Mouse (Mus musculus) limb, embryonic 15.5 days (tissue): ENCODE results near the gene Rps26. TPM values are rescaled to one million over a fixed set of nuclear protein-coding genes. Genes with fewer than 3 reads are reported as not detected.

Experiments used
- ATAC-seq: fragments of 200-750 bp; cut with Nextera tagmentation; 2 replicates; pipeline ENCODE4 v1.8.0; 2017; ENCODE audit warnings: low read depth, moderate TSS enrichment; ENCODE audit not compliant: insufficient number of reproducible peaks, low FRiP score, low TSS enrichment
- H3K27ac ChIP-seq: fragments of 300-500 bp; sonication (generic); 2 replicates; pipeline ENCODE4 v1.5.1; 2015; ENCODE audit warnings: moderate library complexity, mild to moderate bottlenecking, inconsistent platforms
- H3K27me3 ChIP-seq: fragments of 300-500 bp; sonication (generic); 2 replicates; pipeline ENCODE4 v1.6.1; 2015; ENCODE audit warnings: inconsistent platforms
- H3K36me3 ChIP-seq: fragments of 300-500 bp; sonication (generic); 2 replicates; pipeline ENCODE4 v1.6.1; 2015; ENCODE audit warnings: inconsistent platforms
- H3K4me1 ChIP-seq: fragments of 300-500 bp; sonication (generic); 2 replicates; pipeline ENCODE4 v1.6.1; 2015; ENCODE audit warnings: inconsistent platforms
- H3K4me2 ChIP-seq: fragments of 300-500 bp; sonication (generic); 2 replicates; pipeline ENCODE4 v1.6.1; 2015; ENCODE audit warnings: mild to moderate bottlenecking, inconsistent platforms
- H3K4me3 ChIP-seq: fragments of 300-500 bp; sonication (generic); 2 replicates; pipeline ENCODE4 v1.5.1; 2015; ENCODE audit warnings: mild to moderate bottlenecking, inconsistent platforms
- H3K9ac ChIP-seq: fragments of 300-500 bp; sonication (generic); 2 replicates; pipeline ENCODE4 v1.6.1; 2015; ENCODE audit warnings: inconsistent platforms
- H3K9me3 ChIP-seq: fragments of 300-500 bp; sonication (generic); 2 replicates; pipeline ENCODE4 v1.6.1; 2016; ENCODE audit warnings: inconsistent platforms
- WGBS: fragments of 180-500 bp; shearing (Covaris S2); methylation state at CpG from one replicate; pipeline ENCODE4 v1.1.7; 2015; 5-methylcytosine and 5-hydroxymethylcytosine counted together
- polyA plus RNA-seq: library from polyadenylated mRNA; unstranded; fragments of >200 nt; fragmentation: Nextera tagmentation; extraction: Ambion mirVana; gene quantifications from 2 replicates; pipeline ENCODE4 v1.2.1, GENCODE M21; 2015

Rps26 gene
- 584 and 840 TPM in 2 replicates for polyA plus RNA-seq

GRCm38 (mm10) chr10:128626311-128627310 lies at the start of gene Rps26:
Gene Rps26, minus strand, starts transcription at chr10:128626747.
- H3K9me3 ChIP-seq, result no peaks in the 10 kb centered on the region
- peak within 1 kb of the TSS; percentile 84 for H3K4me3 ChIP-seq
- H3K27ac ChIP-seq, result peak within 1 kb of the TSS; percentile 83
- peaks cover 5% of the 10 kb centered on the region for H3K4me1 ChIP-seq
- H3K36me3 ChIP-seq, result peaks cover 25% of the 10 kb centered on the region
- WGBS, result under 1% methylated on average over 40 of the region's 40 CpGs
- H3K9ac ChIP-seq, result peak within 1 kb of the TSS; percentile 100
- peak within 1 kb of the TSS; percentile 72 for H3K4me2 ChIP-seq
- peak; percentile 97 for ATAC-seq
- H3K27me3 ChIP-seq, result no peaks in the 10 kb centered on the region

GRCm38 (mm10) chr10:128674469-128675008 lies 48.0 kb upstream of the Rps26 start:
- no peak for ATAC-seq

GRCm38 (mm10) chr10:128673763-128674468 lies 47.4 kb upstream of the Rps26 start, which contains the start of gene Suox:
Gene Suox, minus strand, starts transcription at chr10:128674073.
- under 1% methylated on average over 60 of the region's 60 CpGs for WGBS
- peak within 1 kb of the TSS; percentile 87 for H3K4me2 ChIP-seq
- peak within 1 kb of the TSS; percentile 67 for H3K27ac ChIP-seq
- peaks cover 14% of the 10 kb centered on the region; the same call in 1 of the 2 replicates for H3K36me3 ChIP-seq
- peaks cover 16% of the 10 kb centered on the region for H3K4me1 ChIP-seq
- no peaks in the 10 kb centered on the region for H3K27me3 ChIP-seq
- no peaks in the 10 kb centered on the region for H3K9me3 ChIP-seq
- peak within 1 kb of the TSS; percentile 77 for H3K4me3 ChIP-seq
- peak; percentile 83 for ATAC-seq
- H3K9ac ChIP-seq, result peak within 1 kb of the TSS; percentile 53

More at GRCm38 (mm10) chr10:128674469-128675008, 48.0 kb upstream of the Rps26 start:
- peak overlapping the region; percentile 77 for H3K4me3 ChIP-seq
- peaks cover 15% of the 10 kb centered on the region for H3K36me3 ChIP-seq
- 2% methylated on average over 9 of the region's 9 CpGs for WGBS
- peaks cover 11% of the 10 kb centered on the region for H3K4me1 ChIP-seq
- peak overlapping the region; percentile 52 for H3K9ac ChIP-seq
- no peaks in the 10 kb centered on the region for H3K27me3 ChIP-seq
- peak overlapping the region; percentile 67 for H3K27ac ChIP-seq
- H3K9me3 ChIP-seq, result no peaks in the 10 kb centered on the region
- peak overlapping the region; percentile 87 for H3K4me2 ChIP-seq

DNA sequence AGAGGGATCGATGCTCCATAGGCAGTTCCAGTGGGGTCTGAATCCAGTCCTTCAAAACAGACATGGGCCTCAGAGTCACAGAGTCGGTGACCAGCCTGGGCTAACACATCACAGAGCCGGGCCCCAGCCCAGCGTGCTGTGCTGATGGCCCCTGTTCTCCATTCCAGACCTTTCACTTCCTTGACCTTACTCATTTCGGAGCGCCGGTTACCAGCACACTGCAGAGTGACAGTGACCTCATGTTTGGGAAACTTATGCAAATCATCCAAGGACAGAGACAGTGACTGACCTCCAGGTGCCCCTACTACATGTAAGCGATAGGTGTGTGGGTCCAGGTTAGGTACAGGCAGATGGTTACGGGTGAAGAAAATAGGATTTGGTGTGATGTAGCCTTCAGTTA lies 44.6 kb upstream of the Rps26 start:
- Histone ChIP-seq H3K27me3 (no peaks in the 10 kb centered on the region), H3K27ac (no peak overlapping the region), H3K9ac (0 out of 2 replicates have a peak overlapping the region, but pooled peaks have one; percentile 10), H3K36me3 (peaks cover 14% of the 10 kb centered on the region; the same call in 1 of the 2 replicates), H3K4me3 (no peak overlapping the region), H3K4me1 (peaks cover 23% of the 10 kb centered on the region), H3K9me3 (no peaks in the 10 kb centered on the region), H3K4me2 (no peak overlapping the region)
- ATAC-seq, result no peak
- WGBS, result 91% methylated on average over 9 of the region's 9 CpGs

DNA sequence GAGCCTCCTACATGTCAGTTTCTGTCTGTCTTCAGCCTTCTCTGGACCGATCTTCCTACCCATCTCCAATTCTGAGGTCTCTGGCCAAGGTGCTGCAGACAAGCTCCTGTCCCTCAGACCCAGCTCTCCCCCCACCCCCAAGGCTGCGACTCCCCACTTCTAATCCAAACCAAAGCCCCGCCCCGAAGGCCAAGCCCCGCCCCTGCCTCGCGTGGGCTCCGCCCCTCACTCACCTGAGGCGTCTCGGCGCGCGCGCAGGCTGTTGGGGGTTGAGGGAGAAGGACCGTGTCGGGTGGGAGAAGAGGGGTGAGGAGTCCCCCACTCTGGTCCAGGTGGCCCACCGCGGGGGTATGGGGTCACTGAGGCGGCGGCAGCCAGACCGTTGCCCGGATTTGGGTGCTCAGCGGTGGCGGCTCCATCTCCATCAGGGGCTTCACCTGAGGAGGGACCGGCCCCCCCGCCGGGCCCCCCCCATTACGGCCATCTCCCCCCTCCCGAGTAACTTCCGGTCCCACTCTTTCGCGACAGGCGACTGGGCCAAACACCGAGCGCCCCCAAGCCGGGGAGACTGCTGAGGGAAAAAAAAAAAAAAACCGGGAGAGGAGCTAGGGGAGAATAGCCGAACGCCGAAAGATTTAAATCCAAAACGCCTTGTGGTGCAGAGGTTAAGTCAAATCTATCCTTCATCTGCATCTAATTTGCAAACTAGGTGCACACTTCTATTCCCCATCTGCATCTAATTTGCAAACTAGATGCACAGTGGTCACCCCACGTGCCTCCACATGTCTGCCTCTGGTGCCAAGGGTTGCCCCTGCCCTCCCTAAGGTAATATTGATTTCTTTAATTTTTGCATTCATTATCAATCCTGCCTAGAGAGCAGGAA lies 42.5 kb upstream of the Rps26 start:
- ATAC-seq, result peak; percentile 25; the same call in 1 of the 2 replicates
- H3K4me2 ChIP-seq, result peak overlapping the region; percentile 84
- peaks cover 19% of the 10 kb centered on the region for H3K4me1 ChIP-seq
- H3K9me3 ChIP-seq, result no peaks in the 10 kb centered on the region
- under 1% methylated on average over 42 of the region's 42 CpGs for whole genome bisulfite sequencing
- peak overlapping the region; percentile 72 for H3K9ac ChIP-seq
- no peaks in the 10 kb centered on the region for H3K27me3 ChIP-seq
- peak overlapping the region; percentile 86 for H3K27ac ChIP-seq
- H3K36me3 ChIP-seq, result peaks cover 14% of the 10 kb centered on the region; the same call in 1 of the 2 replicates
- peak overlapping the region; percentile 73 for H3K4me3 ChIP-seq

DNA sequence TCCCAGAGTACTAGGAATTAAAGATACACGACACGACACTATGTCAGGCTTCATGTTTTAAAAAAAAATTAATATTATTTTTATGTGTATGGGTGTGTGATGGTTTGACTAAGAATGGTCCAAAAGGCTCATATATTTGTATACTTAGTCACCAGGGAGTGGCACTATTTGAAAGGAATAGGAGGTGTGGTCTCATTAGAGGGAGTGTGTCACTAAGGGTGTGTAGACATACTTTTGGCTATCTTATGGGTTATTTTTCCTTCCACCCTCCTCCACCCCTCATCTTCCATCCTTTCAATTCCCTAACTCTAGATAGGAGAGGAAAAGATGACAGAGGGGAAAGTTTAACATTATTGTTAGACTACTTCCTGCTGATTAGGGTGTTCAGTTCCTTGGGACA lies 39.3 kb upstream of the Rps26 start:
- Histone ChIP-seq H3K9ac (no peak overlapping the region), H3K27ac (no peak overlapping the region), H3K36me3 (0 out of 2 replicates have a peak, but pooled peaks cover 3% of the 10 kb centered on the region), H3K27me3 (no peaks in the 10 kb centered on the region), H3K9me3 (no peaks in the 10 kb centered on the region), H3K4me1 (peaks cover 13% of the 10 kb centered on the region; the same call in 1 of the 2 replicates), H3K4me3 (no peak overlapping the region), H3K4me2 (no peak overlapping the region)
- ATAC-seq, result no peak
- WGBS, result 95% methylated on average over 2 of the region's 2 CpGs

- H3K4me1 ChIP-seq, result peaks cover 13% of the 10 kb centered on the region; the same call in 1 of the 2 replicates
- H3K27ac ChIP-seq, result no peak overlapping the region
- H3K27me3 ChIP-seq, result no peaks in the 10 kb centered on the region
- H3K4me2 ChIP-seq, result no peak overlapping the region
- no peak for ATAC-seq
- H3K36me3 ChIP-seq, result no peaks in the 10 kb centered on the region
- WGBS, result 83% methylated on average over 3 of the region's 3 CpGs
- no peak overlapping the region for H3K9ac ChIP-seq
- H3K9me3 ChIP-seq, result no peaks in the 10 kb centered on the region
- no peak overlapping the region for H3K4me3 ChIP-seq
Measured at GRCm38 (mm10) chr10:128665307-128665706, 38.8 kb upstream of the Rps26 start.

- H3K4me2 ChIP-seq, result no peak overlapping the region
- H3K4me3 ChIP-seq, result no peak overlapping the region
- ATAC-seq, result no peak
- no peaks in the 10 kb centered on the region for H3K27me3 ChIP-seq
- peaks cover 13% of the 10 kb centered on the region; the same call in 1 of the 2 replicates for H3K4me1 ChIP-seq
- no peaks in the 10 kb centered on the region for H3K36me3 ChIP-seq
- WGBS, result 60% methylated on average over 3 of the region's 3 CpGs
- H3K27ac ChIP-seq, result no peak overlapping the region
- H3K9ac ChIP-seq, result no peak overlapping the region
- H3K9me3 ChIP-seq, result no peaks in the 10 kb centered on the region
Measured at GRCm38 (mm10) chr10:128664808-128665207, 38.3 kb upstream of the Rps26 start.

- WGBS, result 65% methylated on average over 5 of the region's 5 CpGs
- ATAC-seq, result no peak
Measured at GRCm38 (mm10) chr10:128663441-128664220, 37.1 kb upstream of the Rps26 start.

DNA sequence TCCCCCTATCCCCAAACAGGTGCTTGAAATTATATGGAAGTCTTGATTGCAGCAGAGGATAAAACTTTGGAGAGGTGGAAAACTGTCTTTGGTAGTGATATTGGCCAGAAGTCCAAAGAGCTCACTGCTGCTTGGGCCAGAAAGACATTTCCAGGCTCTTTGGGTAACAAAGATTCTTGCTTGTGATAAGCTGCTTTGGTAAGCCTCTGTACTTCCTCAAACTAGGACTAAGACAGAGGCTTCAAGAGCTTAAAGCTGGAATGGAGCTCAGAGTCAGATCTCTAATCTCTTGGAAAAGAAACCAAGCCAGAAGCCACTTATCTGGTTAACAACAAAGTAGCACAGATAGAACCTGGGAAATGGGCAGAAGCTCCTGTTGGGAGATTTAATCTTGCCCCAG lies 35.9 kb upstream of the Rps26 start:
- Histone ChIP-seq H3K36me3 (no peaks in the 10 kb centered on the region), H3K27me3 (no peaks in the 10 kb centered on the region), H3K9ac (no peak overlapping the region), H3K4me3 (no peak overlapping the region), H3K4me1 (no peaks in the 10 kb centered on the region), H3K27ac (no peak overlapping the region), H3K9me3 (no peaks in the 10 kb centered on the region), H3K4me2 (no peak overlapping the region)
- no peak for ATAC-seq

More at GRCm38 (mm10) chr10:128663441-128664220, 37.1 kb upstream of the Rps26 start:
- no peaks in the 10 kb centered on the region for H3K36me3 ChIP-seq
- no peak overlapping the region for H3K4me3 ChIP-seq
- H3K27me3 ChIP-seq, result no peaks in the 10 kb centered on the region
- no peak overlapping the region for H3K27ac ChIP-seq
- no peaks in the 10 kb centered on the region for H3K9me3 ChIP-seq
- 0 out of 2 replicates have a peak, but pooled peaks cover 4% of the 10 kb centered on the region for H3K4me1 ChIP-seq
- H3K9ac ChIP-seq, result no peak overlapping the region
- no peak overlapping the region for H3K4me2 ChIP-seq
